Mouse (Mus musculus): Measurements from ENCODE around the gene Scoc. TPM values are rescaled to one million over a fixed set of nuclear protein-coding genes. Genes with fewer than 3 reads are reported as not detected.
A peak's percentile ranks its signal among the peaks of the same experiment; 100 is the strongest.
"Not testable (repeated sequence)": the region's sequence is repeated elsewhere in the genome, so short reads cannot be mapped to it uniquely, and the experiment has no call there.

The Scoc gene
- total and polyA plus RNA-seq, 3 experiments = 28.9 to 79.7 (median 34.5) TPM

DNA sequence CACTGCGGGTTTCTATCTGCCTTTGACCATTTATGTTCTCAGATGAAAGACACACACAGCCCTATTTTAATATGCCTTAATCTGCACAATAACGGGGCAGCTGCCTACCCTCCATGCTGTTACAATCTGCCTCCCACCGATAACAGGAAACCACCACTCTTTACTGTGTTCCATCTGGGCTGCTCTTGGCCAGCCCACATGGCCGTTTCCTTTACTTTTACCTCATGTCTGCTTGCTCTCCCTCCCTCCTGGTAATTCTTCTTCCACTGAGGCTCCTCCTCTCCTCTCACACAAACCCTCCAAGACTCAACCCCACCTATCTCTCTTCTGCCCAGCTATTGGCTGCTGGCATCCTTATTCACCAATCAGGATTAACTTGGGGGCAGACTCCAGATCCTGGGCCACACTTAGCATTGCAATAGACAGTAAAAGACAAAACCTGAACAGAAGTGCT, 29.1 kb downstream of the Scoc start:
- H3K9me3 ChIP-seq (replicated peaks; ENCODE audit: low read length) = no peaks in the 10 kb centered on the region
- no peaks in the 10 kb centered on the region for H3K79me2 ChIP-seq (replicated peaks; ENCODE audit: control insufficient read depth, extremely low read depth, insufficient read depth, poor library complexity, severe bottlenecking)
- H3K36me3 ChIP-seq (replicated peaks in 1 of 2; ENCODE audit: control insufficient read depth in 1 of 2, insufficient read depth in 1 of 2, low read length in 1 of 2) = peaks cover 0 to 15% of the 10 kb centered on the region in 2 experiments
- no peak overlapping the region for H3K4me3 ChIP-seq (replicated peaks in 1 of 3; ENCODE audit: low read depth in 2 of 3, low read length in 2 of 3, poor library complexity in 1 of 3)
- H3K4me2 ChIP-seq (ENCODE audit: insufficient read depth, low read depth, poor library complexity, severe bottlenecking) = 0 out of 2 replicates have a peak overlapping the region, but pooled peaks have one; percentile 21
- dilution Hi-C loops (cut with MboI; ENCODE audit: extremely low pct_ligation_motif_present, extremely low pct_unique_long_range_greater_than_20kb, low sequenced_read_pairs) = no loop called here
- no peak overlapping the region for H3K9ac ChIP-seq (ENCODE audit: insufficient read depth, low read depth)
- no peaks in the 10 kb centered on the region for H3K27me3 ChIP-seq (replicated peaks)
- DNase-seq (ENCODE audit: extremely low read depth) = peak; percentile 59
- H3K4me1 ChIP-seq (ENCODE audit: control insufficient read depth in 1 of 2, insufficient read depth in 2 of 2) = peaks cover 0 to 8% of the 10 kb centered on the region in 2 experiments; a peak in 3 of 4 replicates
- in situ Hi-C loops (cut with MboI; ENCODE audit: low pct_ligation_motif_present, low pct_unique_long_range_greater_than_20kb, low sequenced_read_pairs) = no loop called here
- TF ChIP-seq ZC3H11A (IDR thresholded peaks at IDR 0.05; ENCODE audit: low read depth, low read length) (no peak), ETS1 (conservative IDR thresholded peaks at IDR 0.05; ENCODE audit: low read depth, low read length) (no peak), MAZ (IDR thresholded peaks at IDR 0.05; ENCODE audit: low read depth, low read length) (0 out of 2 replicates have a peak, but pooled peaks have one; percentile 59), MYC (IDR thresholded peaks at IDR 0.05; ENCODE audit: low read depth, low read length) (0 out of 2 replicates have a peak, but pooled peaks have one; percentile 15), POLR2A (IDR thresholded peaks at IDR 0.05; ENCODE audit: low read depth, low read length) (peak; percentile 66; the same call in 1 of the 2 replicates), ZMIZ1 (IDR thresholded peaks at IDR 0.05; ENCODE audit: low read depth, low read length) (no peak), TBP (conservative IDR thresholded peaks at IDR 0.05; ENCODE audit: low read depth, low read length) (0 out of 2 replicates have a peak, but pooled peaks have one; percentile 14)
- H3K27ac ChIP-seq (ENCODE audit: insufficient read depth, low read depth) = no peak overlapping the region

DNA sequence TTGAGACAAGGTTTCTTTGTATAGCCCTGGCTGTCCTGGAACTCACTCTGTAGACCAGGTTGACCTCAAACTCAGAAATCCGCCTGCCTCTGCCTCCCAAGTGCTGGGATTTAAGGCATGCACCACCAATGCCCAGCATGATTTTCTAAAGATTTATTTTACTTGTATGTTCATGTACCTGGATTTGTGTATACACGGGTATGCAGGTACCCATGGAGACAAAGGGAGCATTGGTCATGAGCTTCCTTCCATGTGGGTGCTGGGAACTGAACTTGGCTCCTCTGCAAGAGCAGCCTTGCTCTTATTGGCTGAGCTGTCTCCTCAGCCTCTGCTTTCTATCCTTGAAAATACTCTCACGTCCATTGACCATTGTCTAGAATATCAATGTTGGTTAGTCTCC, 29.6 kb downstream of the Scoc start:
- H3K4me1 ChIP-seq (ENCODE audit: control insufficient read depth in 1 of 2, insufficient read depth in 2 of 2); H3K79me2 ChIP-seq (replicated peaks; ENCODE audit: control insufficient read depth, extremely low read depth, insufficient read depth, poor library complexity, severe bottlenecking); H3K9ac ChIP-seq (ENCODE audit: insufficient read depth, low read depth); DNase-seq (ENCODE audit: extremely low read depth); H3K4me3 ChIP-seq (replicated peaks in 1 of 3; ENCODE audit: low read depth in 2 of 3, low read length in 2 of 3, poor library complexity in 1 of 3); H3K27ac ChIP-seq (ENCODE audit: insufficient read depth, low read depth); dilution Hi-C loops (cut with MboI; ENCODE audit: extremely low pct_ligation_motif_present, extremely low pct_unique_long_range_greater_than_20kb, low sequenced_read_pairs); in situ Hi-C loops (cut with MboI; ENCODE audit: low pct_ligation_motif_present, low pct_unique_long_range_greater_than_20kb, low sequenced_read_pairs); H3K27me3 ChIP-seq (replicated peaks); H3K9me3 ChIP-seq (replicated peaks; ENCODE audit: low read length): not testable (repeated sequence)
- 0 out of 2 replicates have a peak overlapping the region, but pooled peaks have one; percentile 21 for H3K4me2 ChIP-seq (ENCODE audit: insufficient read depth, low read depth, poor library complexity, severe bottlenecking)
- peaks cover 0 to 10% of the 10 kb centered on the region in 2 experiments for H3K36me3 ChIP-seq (replicated peaks in 1 of 2; ENCODE audit: control insufficient read depth in 1 of 2, insufficient read depth in 1 of 2, low read length in 1 of 2)

DNA sequence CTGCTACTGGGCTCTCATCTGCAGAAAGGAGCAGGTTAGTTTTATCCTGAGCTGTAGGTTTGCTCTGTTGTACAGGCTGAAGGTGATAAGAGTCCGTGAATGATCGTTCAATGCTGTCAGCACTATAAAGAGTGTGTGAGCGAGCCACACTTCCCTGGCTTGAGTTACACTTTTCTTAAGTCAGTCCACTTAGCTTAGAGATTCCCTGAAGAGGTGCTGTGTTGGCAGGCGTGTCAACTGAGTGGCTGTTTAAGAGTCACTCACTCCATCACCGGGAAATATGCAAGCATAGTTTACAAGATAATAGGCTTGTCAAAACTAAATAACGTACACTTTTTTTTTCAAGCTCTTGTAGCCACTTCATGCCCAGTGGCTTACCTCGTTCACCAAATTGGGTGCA, 31.2 kb downstream of the Scoc start:
- peaks cover 0 to 13% of the 10 kb centered on the region in 2 experiments; a peak in 3 of 4 replicates for H3K4me1 ChIP-seq (ENCODE audit: control insufficient read depth in 1 of 2, insufficient read depth in 2 of 2)
- no peak overlapping the region for H3K4me2 ChIP-seq (ENCODE audit: insufficient read depth, low read depth, poor library complexity, severe bottlenecking)
- H3K27me3 ChIP-seq (replicated peaks) = no peaks in the 10 kb centered on the region
- H3K36me3 ChIP-seq (replicated peaks in 1 of 2; ENCODE audit: control insufficient read depth in 1 of 2, insufficient read depth in 1 of 2, low read length in 1 of 2) = no peaks in the 10 kb centered on the region
- H3K9me3 ChIP-seq (replicated peaks; ENCODE audit: low read length) = no peaks in the 10 kb centered on the region
- dilution Hi-C loops (cut with MboI; ENCODE audit: extremely low pct_ligation_motif_present, extremely low pct_unique_long_range_greater_than_20kb, low sequenced_read_pairs) = no loop called here
- H3K79me2 ChIP-seq (replicated peaks; ENCODE audit: control insufficient read depth, extremely low read depth, insufficient read depth, poor library complexity, severe bottlenecking) = no peaks in the 10 kb centered on the region
- TF ChIP-seq MEF2A (IDR thresholded peaks at IDR 0.05; ENCODE audit: borderline replicate concordance, low read depth, low read length) (no peak), CHD1 (IDR thresholded peaks at IDR 0.05; ENCODE audit: low read depth, low read length) (no peak), EP300 (IDR thresholded peaks at IDR 0.05; ENCODE audit: low read length) (no peak), GABPA (IDR thresholded peaks at IDR 0.05; ENCODE audit: insufficient replicate concordance, low read depth, low read length) (no peak)
- no peak overlapping the region for H3K4me3 ChIP-seq (replicated peaks in 1 of 3; ENCODE audit: low read depth in 2 of 3, low read length in 2 of 3, poor library complexity in 1 of 3)
- H3K9ac ChIP-seq (ENCODE audit: insufficient read depth, low read depth) = no peak overlapping the region
- in situ Hi-C loops (cut with MboI; ENCODE audit: low pct_ligation_motif_present, low pct_unique_long_range_greater_than_20kb, low sequenced_read_pairs) = no loop called here
- H3K27ac ChIP-seq (ENCODE audit: insufficient read depth, low read depth) = no peak overlapping the region
- DNase-seq (ENCODE audit: extremely low read depth) = no peak

All from CH12.LX (cell line).